Mouse (Mus musculus) liver, postnatal 0 days (tissue): Measurements from ENCODE around the gene Dhx30.

ENCODE experiments used
- CTCF ChIP-seq: sonication (generic); IDR thresholded peaks from 2 replicates; pipeline ENCODE4 v1.5.1; 2016; ENCODE audit warnings: antibody characterized with exemption, low read depth
- EP300 ChIP-seq: IDR thresholded peaks from 2 replicates; pipeline ENCODE4 v1.6.1; 2016; ENCODE audit warnings: antibody characterized with exemption, low read depth, mild to moderate bottlenecking

- no peak for TF ChIP-seq CTCF
- TF ChIP-seq EP300, result no peak
These were observed 33.2 kb downstream of the Dhx30 start for GRCm38 (mm10) chr9:110084201-110084964.
